Mouse (Mus musculus) adrenal gland, adult 2 months (tissue): ENCODE results near the gene Mxra7. TPM values are rescaled to one million over a fixed set of nuclear protein-coding genes. Genes with fewer than 3 reads are reported as not detected.
"Not testable (repeated sequence)": the region's sequence is repeated elsewhere in the genome, so short reads cannot be mapped to it uniquely, and the experiment has no call there.

ENCODE experiments used
- DNase-seq: peaks from one replicate; pipeline ENCODE4 v3.0.0; 2021
- long read RNA-seq: library from polyadenylated mRNA; stranded (forward); transcript quantifications from one replicate; pipeline ENCODE4 v2.0.0, GENCODE M21; 2021
- polyA plus RNA-seq: library from polyadenylated mRNA; depleted of rRNA; stranded (reverse); fragments of >200 nt; gene quantifications from 2 replicates; pipeline ENCODE4 v1.2.3, GENCODE M21; 2012; rRNA removed
- total RNA-seq, 2 experiments: library from RNA; stranded (reverse); gene quantifications; 2 replicates each; pipeline ENCODE4 v1.2.3; 2021

Mxra7 gene
- 10 to 100 TPM; 37.2 to 78.7 TPM for total RNA-seq
- 282 and 392 TPM in 2 replicates for polyA plus RNA-seq
- long read RNA-seq, transcript Mxra7-201 (4 exons, 2,063 nt): major isoform, 44 of 79 reads
- long read RNA-seq, transcript Mxra7-202 (5 exons, 757 nt): minor isoform, 10 of 79 reads
- long read RNA-seq, partial matches to known transcripts: 1 of 79 reads
- long read RNA-seq, other reads (novel, unspliced or antisense): 21 of 79 reads

GRCm38 (mm10) chr11:116827534-116828165 is at the start of gene Mxra7:
Gene Mxra7, minus strand, starts transcription at chr11:116828046.
- DNase-seq: peak; percentile 91

DNA sequence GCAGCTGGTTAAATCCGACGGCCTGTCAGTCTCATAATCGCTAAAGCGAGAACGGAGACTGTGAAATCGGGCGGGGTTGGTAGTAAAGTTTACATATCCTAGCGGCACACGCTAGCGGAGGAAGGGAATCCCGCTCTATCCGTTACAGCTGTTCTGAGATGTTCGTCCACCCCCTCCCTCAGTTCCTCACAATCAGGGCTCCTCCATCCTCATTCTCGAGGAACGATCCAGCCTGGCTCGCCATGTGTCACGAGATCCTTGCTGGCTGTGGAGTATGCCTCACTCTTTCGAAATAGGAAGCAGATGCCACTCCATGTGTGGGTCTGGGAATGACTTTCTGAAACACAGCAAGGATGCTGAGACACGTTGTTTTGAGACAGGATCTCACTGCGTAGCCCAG is 46.1 kb upstream of the Mxra7 start:
- DNase-seq: no peak

DNA sequence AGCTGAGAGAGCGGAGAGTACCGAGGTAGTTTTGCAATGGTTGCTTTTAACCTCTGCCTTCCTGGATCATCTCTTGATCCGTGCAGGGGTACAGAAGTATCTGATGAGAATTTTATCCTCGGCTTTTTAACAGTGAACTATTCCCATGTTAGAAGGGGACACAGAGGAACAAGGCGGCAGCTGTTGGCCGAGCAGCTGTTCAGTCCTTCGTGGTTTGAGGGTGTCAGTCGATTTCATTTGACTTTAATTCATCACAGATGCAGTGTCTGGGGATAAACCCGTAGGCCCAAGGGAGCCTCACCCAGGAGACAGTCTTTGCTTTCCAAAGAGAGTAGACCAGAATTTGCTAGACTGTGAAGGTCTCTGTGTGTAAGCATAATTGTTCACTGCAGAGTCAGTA is 43.7 kb upstream of the Mxra7 start:
- DNase-seq: no peak

DNA sequence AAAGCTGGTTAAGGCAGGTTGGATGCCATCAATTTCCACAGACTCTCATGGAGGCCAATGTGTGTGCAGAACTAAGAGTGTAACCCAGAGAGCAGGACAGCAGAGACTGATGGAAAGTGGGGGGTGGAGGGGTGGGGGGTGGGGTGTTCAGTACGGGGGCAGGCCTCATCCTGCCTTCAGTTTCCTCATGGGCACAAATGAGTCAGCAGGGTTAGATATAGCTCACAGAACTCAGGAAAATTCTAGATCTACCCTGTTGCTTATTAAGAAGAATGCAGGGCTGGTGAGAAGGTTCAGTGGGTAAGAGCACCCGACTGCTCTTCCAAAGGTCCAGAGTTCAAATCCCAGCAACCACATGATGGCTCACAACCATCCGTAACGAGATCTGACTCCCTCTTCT is 41.8 kb upstream of the Mxra7 start:
- no peak for DNase-seq

DNA sequence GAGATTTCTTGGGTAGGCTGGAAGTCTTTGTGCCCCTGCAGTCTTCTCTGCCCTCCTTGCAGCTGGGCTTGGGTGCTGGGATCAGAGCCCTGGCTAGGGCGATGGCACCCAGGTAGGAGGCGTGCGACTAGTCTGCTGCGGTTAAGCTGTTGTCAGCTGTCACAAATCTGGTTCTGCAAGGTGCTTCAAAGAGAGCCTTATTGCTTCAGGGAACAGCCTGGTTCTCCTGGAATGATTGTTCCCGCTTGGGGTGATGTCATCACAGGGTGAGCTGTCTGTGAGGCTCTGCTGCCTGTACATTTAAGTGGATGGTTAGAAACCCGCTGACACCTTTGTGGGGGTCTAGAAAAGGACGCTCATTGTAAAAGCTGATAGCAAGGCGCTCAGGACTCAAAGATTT is 41.4 kb upstream of the Mxra7 start:
- DNase-seq: no peak

DNA sequence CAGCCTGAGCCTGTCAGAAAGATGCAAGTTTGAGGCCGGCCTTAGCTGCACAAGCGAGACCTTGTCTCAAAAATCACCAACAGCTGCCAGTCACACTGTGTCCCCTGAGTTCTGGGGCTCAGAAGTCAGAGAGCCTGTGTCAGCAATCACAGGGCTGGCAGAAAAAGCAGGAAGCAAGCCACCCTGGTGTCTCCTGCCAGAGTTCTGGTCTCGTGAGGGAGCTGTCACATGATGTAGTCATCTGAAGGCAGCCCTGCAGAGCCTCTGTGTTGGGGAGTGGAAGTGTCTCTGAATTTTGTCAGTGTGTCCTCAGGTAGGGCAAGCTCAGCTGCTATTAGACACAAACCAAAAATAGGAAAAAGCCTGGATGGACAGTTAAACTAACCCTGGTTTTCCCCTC is 40.3 kb upstream of the Mxra7 start:
- peak; percentile 45 for DNase-seq

- DNase-seq: no peak
Observed at GRCm38 (mm10) chr11:116865945-116866585, 38.2 kb upstream of the Mxra7 start.

DNA sequence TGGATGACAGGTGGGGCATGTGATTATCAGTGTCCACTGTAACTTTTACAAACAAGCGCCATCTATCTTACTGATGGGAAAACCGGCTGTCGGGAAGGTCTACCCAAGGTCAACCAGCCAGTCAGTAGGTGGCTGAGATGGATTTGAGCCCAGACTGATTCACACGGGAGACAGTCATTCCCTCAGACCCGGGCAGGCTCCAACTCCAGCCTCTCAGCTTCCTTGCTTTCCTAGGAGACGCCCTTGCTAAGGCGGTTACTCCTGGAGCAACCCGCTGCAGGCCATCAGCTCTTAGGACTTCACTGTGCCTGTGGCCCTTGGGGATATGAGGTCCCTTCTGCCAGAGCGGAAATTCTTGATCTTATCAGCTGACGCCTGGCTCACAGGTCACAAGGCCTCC is 36.6 kb upstream of the Mxra7 start:
- DNase-seq: peak; percentile 60

GRCm38 (mm10) chr11:116857183-116857850 is 29.5 kb upstream of the Mxra7 start:
- DNase-seq: no peak

- DNase-seq: no peak
Observed at GRCm38 (mm10) chr11:116854279-116854678, 26.4 kb upstream of the Mxra7 start.

DNA sequence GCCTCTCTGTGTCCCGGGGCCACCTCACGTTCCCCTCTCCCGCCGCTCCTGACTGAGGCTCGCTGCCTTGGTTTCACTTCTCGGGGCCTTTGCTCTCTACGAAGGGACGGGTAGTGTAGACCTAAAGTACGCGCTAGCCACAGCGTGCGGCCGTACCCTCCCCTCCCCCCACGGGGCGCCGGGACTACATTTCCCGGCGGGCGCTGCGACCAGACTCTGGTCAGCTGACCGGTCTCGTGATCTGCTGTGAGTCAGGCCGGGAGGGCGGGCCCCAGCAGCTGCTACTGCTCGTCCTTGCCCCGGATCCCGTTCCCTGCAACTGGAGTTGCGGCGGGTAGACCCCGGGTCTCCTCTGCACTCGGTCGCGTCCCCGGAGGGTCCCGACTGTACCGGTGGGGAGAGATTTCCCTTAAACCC is 25.7 kb upstream of the Mxra7 start:
- peak; percentile 98 for DNase-seq

DNA sequence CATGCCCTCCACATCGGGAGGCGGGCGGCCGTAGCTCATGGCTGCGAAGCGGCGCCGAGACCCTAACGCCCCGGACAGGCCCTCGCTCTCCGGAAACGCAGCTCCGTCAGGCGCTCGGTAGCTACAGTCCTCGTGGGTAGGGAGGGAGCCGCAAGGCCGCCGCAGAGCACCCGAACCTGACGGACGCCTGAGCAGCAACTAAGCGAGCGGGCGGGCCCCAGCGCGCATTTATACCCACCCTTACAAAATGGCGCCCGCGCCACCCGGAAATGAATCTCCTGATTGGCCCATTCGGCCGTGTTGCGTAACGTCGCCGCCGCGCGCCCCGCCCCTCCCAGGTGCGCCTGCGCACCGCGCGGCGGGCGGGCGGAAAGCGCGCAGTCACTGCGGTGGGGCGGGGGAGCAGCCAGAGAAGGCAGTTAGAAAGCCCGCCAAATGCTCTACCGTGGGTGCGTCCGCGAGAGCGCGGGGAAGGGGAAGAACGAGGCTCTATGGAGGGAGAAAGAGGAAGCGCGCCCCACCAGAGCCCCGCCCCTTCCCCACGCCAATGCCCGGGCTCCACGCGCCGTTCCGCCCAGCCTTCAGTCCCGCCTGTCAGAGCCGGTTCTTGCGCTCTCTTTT is 25.2 kb upstream of the Mxra7 start, which contains the start of gene Srsf2:
Srsf2 (minus strand) TSS at position 204 of the 621 bp plus-strand sequence.
- peak; percentile 96 for DNase-seq

- DNase-seq: peak; percentile 92
Observed at GRCm38 (mm10) chr11:116852291-116852890, 24.5 kb upstream of the Mxra7 start, which contains the start of gene Mfsd11. Gene Mfsd11, plus strand, starts transcription at chr11:116852440.

DNA sequence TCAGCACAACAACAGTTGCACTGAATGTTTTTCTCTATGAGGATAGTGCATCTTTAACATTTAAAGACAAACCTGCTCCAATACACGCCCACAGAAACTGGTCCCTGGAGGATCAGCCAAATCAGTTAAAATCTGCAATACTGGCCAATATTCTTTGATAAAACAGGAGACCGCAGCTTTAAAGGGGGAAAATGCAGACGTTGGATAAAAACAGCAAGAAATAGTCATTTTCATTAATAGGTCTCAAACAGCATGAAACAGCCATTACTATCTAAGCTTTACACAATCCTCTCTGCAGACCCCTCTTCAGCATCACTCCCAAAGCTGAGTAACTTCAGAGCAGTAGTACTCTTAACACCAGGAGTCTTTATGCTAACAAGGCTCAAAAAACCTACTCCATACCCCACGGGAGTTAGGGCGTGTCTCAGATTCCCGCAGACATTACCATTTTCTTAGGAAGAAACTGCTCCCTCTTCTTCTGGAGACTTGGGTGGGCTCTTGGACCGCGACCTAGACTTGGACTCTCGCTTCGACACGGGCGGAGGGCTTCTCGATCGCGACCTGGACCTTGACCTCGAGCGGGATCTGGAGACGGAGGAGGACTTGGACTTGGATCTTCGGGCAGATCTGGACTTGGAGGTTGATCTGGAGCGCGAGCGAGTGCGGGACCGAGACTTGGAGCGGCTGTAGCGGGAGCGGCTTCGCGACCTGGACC is 23.9 kb upstream of the Mxra7 start:
- no peak for DNase-seq

DNA sequence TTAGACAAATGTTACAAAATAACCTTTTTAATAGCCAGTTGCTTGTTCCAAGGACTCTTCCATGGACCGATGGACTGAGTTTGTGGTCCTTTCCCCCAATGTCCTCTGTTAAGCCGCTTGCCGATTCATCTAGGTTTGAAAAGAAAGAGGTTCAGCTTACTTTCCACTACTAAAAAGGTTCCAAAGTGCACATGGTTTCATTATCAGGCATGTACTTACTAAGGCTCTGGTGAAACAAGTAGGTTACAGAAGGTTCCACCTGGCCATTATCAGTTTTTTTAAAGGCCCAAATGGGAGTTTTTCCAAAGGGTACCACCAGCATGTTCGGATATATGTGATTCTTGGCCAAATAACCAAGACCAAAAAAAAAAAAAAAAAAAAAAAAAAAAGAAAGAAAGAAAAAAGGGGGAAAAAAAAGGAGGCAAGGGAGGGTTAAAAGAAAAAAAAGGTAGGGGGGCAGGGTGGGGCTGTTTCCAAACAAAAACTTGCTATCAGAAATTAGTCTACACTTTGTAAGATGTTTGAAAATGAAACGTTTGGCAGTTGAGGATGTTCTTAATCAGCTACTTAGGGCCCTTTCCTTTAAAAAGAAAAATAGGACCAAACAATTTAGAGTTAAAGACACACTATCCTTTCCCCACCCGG is 23.1 kb upstream of the Mxra7 start:
- DNase-seq: no peak

GRCm38 (mm10) chr11:116850085-116850484 is 22.2 kb upstream of the Mxra7 start:
- no peak for DNase-seq

GRCm38 (mm10) chr11:116849587-116849986 is 21.7 kb upstream of the Mxra7 start:
- no peak for DNase-seq

GRCm38 (mm10) chr11:116848877-116849178 is 21.0 kb upstream of the Mxra7 start:
- not testable (repeated sequence) for DNase-seq

DNA sequence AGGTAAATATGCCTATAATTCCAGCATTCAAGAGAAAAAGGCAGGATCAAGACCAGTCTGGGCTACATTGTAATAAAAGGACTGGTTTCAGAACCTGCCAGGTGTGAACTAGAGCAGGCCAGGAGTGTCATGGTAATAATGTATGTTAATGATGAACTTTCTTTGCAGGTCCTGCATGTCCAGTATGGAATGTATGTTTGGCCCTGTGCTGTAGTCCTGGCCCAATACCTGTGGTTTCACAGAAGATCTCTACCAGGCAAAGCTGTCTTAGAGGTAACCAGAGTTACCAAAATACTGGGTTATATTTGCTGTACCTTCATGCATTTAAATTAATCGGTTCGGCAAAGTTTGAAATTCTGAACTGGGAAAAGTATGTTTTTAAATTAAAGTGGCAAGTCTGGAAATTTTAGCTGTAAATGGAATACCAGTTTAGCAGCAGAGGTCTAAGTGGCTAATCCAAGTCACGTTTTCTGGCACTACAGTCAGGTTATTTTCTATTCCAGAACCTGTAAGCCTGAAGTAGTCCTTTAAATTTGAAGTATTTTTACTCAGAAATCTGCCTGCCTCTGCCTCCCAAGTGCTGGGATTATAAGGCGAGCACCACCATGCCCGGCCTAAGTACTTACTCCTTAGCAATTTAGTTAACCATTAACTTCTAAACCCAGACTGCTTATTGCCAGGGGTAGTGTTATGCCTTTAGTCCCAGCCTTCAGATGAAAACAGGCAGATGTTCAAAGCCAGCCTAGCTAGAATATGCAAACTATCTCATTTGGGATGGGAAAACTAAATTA is 20.4 kb upstream of the Mxra7 start:
- no peak for DNase-seq
